Mouse (Mus musculus) G1E (cell line): ENCODE measurements at regions not wholly inside any gene's neighbourhood (a gene's known extent, or its start where the extent isn't known, plus 50 kb on each side); places are given as distances from the start of the nearest gene placed in this dataset.

Experiments
- CTCF ChIP-seq: IDR thresholded peaks from 2 replicates; pipeline ENCODE4 v1.5.1; 2012; ENCODE audit warnings: low read depth, low read length, inconsistent platforms, mixed read lengths
- GATA1 ChIP-seq: IDR thresholded peaks from 2 replicates; pipeline ENCODE4 v1.6.1; 2012; ENCODE audit warnings: borderline replicate concordance, low read length, inconsistent platforms, mixed read lengths
- GATA2 ChIP-seq: IDR thresholded peaks from 2 replicates; pipeline ENCODE4 v1.6.1; 2012; ENCODE audit warnings: low read depth, low read length, inconsistent platforms, borderline replicate concordance
- POLR2AphosphoS5 ChIP-seq: IDR thresholded peaks from 2 replicates; pipeline ENCODE4 v1.6.1; 2012; ENCODE audit warnings: low read depth, low read length, inconsistent platforms; ENCODE audit not compliant: insufficient replicate concordance
- TAL1 ChIP-seq: conservative IDR thresholded peaks from 2 replicates; pipeline ENCODE4 v1.6.1; 2012; ENCODE audit warnings: low read depth, low read length, inconsistent platforms, mixed read lengths

- no peak for TF ChIP-seq GATA2
- no peak for TF ChIP-seq CTCF
- TF ChIP-seq POLR2AphosphoS5, result no peak
- TF ChIP-seq TAL1, result no peak
- TF ChIP-seq GATA1, result no peak
These were observed 911.8 kb downstream of the Fam19a2 start for GRCm38 (mm10) chr10:124175598-124175997.
